19 mouse cellular contexts compared by ENCODE assay signal in the genomic region with DNA sequence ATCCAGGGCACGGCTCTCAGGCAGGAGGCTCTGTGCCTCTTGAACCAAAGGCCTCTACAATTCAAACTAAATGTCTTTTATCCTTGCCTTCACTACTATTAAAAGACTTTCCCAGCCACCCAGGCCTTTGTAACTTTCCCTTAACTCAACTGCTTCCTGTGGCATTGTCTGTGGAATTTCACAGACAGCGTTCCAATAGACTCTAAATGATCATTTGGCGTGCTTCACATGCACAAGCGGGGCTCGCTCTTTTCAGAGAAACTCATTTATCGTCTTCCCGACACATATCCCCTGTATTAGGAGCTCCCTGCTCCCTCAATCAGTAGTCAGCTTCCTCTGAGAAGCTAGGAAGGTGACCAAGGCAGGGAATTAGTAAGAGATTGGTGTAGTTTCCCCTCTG.
A peak's percentile ranks its signal among the peaks of the same experiment; 100 is the strongest.
DNase-seq lines count a peak whose midpoint lies in the region; ATAC-seq and TF ChIP-seq lines count a peak whose summit lies in the region.
"Had no signal": no experiment of that assay in that cellular context is flagged by ENCODE, and none has a peak within 500 bp of the region (broad histone marks: within the 10 kb centered on the region; RNA-seq: fewer than 3 reads in every experiment).

No protein-coding gene starts in this region.

- H3K4me3 ChIP-seq in hindbrain, postnatal 0 days (ENCODE audit: low read length): no peak overlapping the region
- H3K4me3 ChIP-seq in hindbrain, embryonic 13.5 days: no peak overlapping the region
- no peak overlapping the region for H3K4me3 ChIP-seq in neural tube, embryonic 12.5 days
- H3K4me3 ChIP-seq: forebrain, embryonic 10.5 days; forebrain, embryonic 13.5 days; heart, adult 2 months had no signal

- no peaks in the 10 kb centered on the region for H3K27me3 ChIP-seq in hindbrain, postnatal 0 days (ENCODE audit: insufficient read depth, low read length)
- H3K27me3 ChIP-seq in hindbrain, embryonic 13.5 days: no peaks in the 10 kb centered on the region
- no peaks in the 10 kb centered on the region for H3K27me3 ChIP-seq in neural tube, embryonic 12.5 days (replicated peaks)
- H3K27me3 ChIP-seq: forebrain, embryonic 13.5 days had no signal

- no peak overlapping the region for H3K4me2 ChIP-seq in hindbrain, postnatal 0 days (ENCODE audit: low read depth, low read length)
- no peak overlapping the region for H3K4me2 ChIP-seq in hindbrain, embryonic 13.5 days
- H3K4me2 ChIP-seq in neural tube, embryonic 12.5 days (replicated peaks): no peak overlapping the region
- H3K4me2 ChIP-seq: forebrain, embryonic 13.5 days; heart, embryonic 11.5 days had no signal

- no peak for ATAC-seq in hindbrain, postnatal 0 days
- ATAC-seq in hindbrain, embryonic 13.5 days (ENCODE audit: low FRiP score): no peak
- ATAC-seq in neural tube, embryonic 12.5 days (ENCODE audit: low FRiP score, low read depth): 0 out of 2 replicates have a peak, but pooled peaks have one; percentile 21
- ATAC-seq: activated CD4-positive, CD25-positive, alpha-beta regulatory T cell, adult 4 months; forebrain, embryonic 13.5 days; forebrain, embryonic 16.5 days; intestine, postnatal 0 days had no signal

- no peaks in the 10 kb centered on the region for H3K36me3 ChIP-seq in hindbrain, postnatal 0 days (ENCODE audit: insufficient read depth, low read length)
- no peaks in the 10 kb centered on the region for H3K36me3 ChIP-seq in hindbrain, embryonic 13.5 days
- H3K36me3 ChIP-seq in neural tube, embryonic 12.5 days: no peaks in the 10 kb centered on the region
- H3K36me3 ChIP-seq: forebrain, embryonic 10.5 days had no signal

- WGBS in hindbrain, postnatal 0 days: 61% methylated on average over 7 of the region's 7 CpGs
- 61% methylated on average over 7 of the region's 7 CpGs for WGBS in hindbrain, embryonic 13.5 days
- WGBS in neural tube, embryonic 12.5 days: 49% methylated on average over 7 of the region's 7 CpGs

- H3K4me1 ChIP-seq in hindbrain, postnatal 0 days (ENCODE audit: insufficient read depth, low read length): no peaks in the 10 kb centered on the region
- H3K4me1 ChIP-seq in hindbrain, embryonic 13.5 days (replicated peaks): 0 out of 2 replicates have a peak, but pooled peaks cover 4% of the 10 kb centered on the region
- H3K4me1 ChIP-seq in neural tube, embryonic 12.5 days: no peaks in the 10 kb centered on the region
- H3K4me1 ChIP-seq: forebrain, embryonic 10.5 days; forebrain, embryonic 13.5 days had no signal

- H3K9ac ChIP-seq in hindbrain, postnatal 0 days (replicated peaks; ENCODE audit: low read length): no peak overlapping the region
- H3K9ac ChIP-seq in hindbrain, embryonic 13.5 days: no peak overlapping the region
- no peak overlapping the region for H3K9ac ChIP-seq in neural tube, embryonic 12.5 days
- H3K9ac ChIP-seq: forebrain, embryonic 13.5 days had no signal

- 0 out of 2 replicates have a peak overlapping the region, but pooled peaks have one; percentile 15 for H3K27ac ChIP-seq in hindbrain, postnatal 0 days
- no peak overlapping the region for H3K27ac ChIP-seq in hindbrain, embryonic 13.5 days
- no peak overlapping the region for H3K27ac ChIP-seq in neural tube, embryonic 12.5 days
- H3K27ac ChIP-seq: forebrain, embryonic 10.5 days; forebrain, embryonic 13.5 days; heart, adult 2 months had no signal

- no peak for TF ChIP-seq CTCF in hindbrain, postnatal 0 days (IDR thresholded peaks at IDR 0.05; ENCODE audit: low read depth)

- peak; percentile 29 for DNase-seq in heart, adult 11 months
- no peak for DNase-seq in heart, adult 9 months (ENCODE audit: low spot score in 2 of 2)
- peak; percentile 27 for DNase-seq in hindbrain, postnatal 0 days (ENCODE audit: low spot score)
- DNase-seq in cerebellum, adult 9-10 months: no peak
- DNase-seq: adrenal gland, adult 8-10 months; adrenal gland, postnatal 25 days; cerebellum, adult 11-12 months; cerebellum, adult 8-10 months; cerebellum, postnatal 14 days; gastrocnemius, postnatal 25 days; heart, adult 2 months had no signal

- no peaks in the 10 kb centered on the region for H3K9me3 ChIP-seq in hindbrain, postnatal 0 days (ENCODE audit: low read length)
- no peaks in the 10 kb centered on the region for H3K9me3 ChIP-seq in hindbrain, embryonic 13.5 days
- no peaks in the 10 kb centered on the region for H3K9me3 ChIP-seq in neural tube, embryonic 12.5 days
- H3K9me3 ChIP-seq: forebrain, embryonic 10.5 days; forebrain, embryonic 13.5 days had no signal

Comparison
In these comparisons a context has a peak if more than half of its experiments do, and no peak if none do; other contexts are left out.
1. DNase-seq: peak in heart, adult 11 months (single experiment) and hindbrain, postnatal 0 days (single experiment); none in heart, adult 9 months (0 of 2) and cerebellum, adult 9-10 months (single experiment).